Mouse (Mus musculus) adipocyte (in vitro differentiated cells): ENCODE measurements at regions not wholly inside any gene's neighbourhood (a gene's known extent, or its start where the extent isn't known, plus 50 kb on each side); places are given as distances from the start of the nearest gene placed in this dataset.
A peak's percentile ranks its signal among the peaks of the same experiment; 100 is the strongest.
"Not testable (repeated sequence)": the region's sequence is repeated elsewhere in the genome, so short reads cannot be mapped to it uniquely, and the experiment has no call there.

Source experiments
- DNase-seq: peaks from one replicate; pipeline ENCODE4 v3.0.0-alpha.2; 2016; ENCODE audit warnings: low spot score

DNA sequence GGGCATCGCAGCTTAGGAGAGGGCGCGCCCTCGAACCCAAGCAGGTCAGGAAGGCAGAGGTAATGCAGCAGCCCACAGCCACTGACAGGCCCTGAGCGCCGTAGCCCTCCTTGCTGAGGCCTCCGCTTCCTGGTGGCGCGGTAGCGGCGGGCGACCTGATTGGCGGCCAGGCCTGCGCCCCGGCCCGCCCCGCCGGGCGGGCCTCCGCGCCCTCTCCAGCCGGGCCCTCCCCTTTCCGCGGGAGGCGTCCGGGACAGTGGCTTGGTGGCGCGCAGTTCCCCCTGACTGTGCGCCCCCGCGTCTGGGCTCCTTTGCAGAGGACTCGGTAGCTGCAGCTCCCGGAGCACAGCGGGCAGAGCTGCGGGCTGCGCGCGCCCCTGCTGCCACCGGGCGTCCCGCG is 242.1 kb downstream of the Gm21863 start:
- DNase-seq, result peak; percentile 38

DNA sequence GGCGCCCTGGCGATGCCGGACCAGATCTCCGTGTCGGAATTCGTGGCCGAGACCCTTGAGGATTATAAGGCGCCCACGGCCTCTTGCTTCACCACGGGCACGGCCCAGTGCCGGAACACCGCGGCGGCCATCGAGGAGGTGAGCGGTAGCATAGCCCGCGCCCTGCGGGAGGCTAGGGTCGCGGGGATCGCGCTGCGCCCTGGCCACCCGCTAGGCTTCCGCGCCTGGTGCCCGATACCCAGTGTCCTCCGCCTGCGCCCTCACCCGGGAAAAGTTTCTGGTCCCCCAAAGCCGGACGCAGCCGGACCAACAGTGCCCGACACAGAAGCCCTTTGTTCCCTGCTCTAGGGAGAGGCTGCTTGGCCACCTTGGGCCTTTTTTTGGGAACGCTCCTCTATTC is 242.6 kb downstream of the Gm21863 start:
- DNase-seq, result peak; percentile 10

DNA sequence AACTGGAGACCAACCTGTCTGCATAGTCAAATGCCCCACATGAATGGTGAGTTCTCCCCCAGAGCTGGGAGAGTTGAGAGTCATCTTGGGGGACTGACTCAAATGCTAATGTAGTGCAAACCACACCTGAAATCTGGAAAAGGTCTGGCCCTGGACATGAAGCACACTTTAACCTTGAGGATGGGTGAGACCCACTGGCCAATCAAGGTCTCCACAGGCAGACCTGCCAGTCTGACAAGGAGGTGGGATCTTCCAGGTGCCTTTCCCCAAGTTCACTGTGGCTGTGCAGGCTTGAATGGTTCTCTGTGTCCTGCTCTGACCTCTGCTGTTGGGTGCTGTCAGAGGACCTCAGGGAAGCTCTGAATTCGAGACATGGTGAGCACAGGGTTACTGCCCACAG is 269.6 kb downstream of the Gm21863 start:
- DNase-seq, result not testable (repeated sequence)

DNA sequence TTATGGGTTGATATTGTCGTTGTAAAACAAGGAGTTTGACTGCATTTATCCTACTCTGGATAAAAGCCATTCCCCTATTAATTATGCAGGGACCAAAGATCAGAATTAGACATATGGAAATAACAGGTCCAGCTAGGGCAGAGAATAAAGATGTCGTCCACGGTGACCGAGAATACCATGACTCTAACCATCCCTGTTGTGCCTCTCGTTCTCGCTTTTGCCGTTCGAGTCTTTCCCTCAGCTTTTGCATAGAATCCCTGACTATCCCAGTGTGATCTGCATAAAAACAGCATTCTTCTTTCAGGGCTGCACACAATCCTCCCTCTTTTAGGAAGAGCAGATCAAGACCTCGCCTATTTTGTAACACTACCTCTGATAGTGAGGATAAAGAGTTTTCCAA is 272.5 kb downstream of the Gm21863 start:
- not testable (repeated sequence) for DNase-seq

DNA sequence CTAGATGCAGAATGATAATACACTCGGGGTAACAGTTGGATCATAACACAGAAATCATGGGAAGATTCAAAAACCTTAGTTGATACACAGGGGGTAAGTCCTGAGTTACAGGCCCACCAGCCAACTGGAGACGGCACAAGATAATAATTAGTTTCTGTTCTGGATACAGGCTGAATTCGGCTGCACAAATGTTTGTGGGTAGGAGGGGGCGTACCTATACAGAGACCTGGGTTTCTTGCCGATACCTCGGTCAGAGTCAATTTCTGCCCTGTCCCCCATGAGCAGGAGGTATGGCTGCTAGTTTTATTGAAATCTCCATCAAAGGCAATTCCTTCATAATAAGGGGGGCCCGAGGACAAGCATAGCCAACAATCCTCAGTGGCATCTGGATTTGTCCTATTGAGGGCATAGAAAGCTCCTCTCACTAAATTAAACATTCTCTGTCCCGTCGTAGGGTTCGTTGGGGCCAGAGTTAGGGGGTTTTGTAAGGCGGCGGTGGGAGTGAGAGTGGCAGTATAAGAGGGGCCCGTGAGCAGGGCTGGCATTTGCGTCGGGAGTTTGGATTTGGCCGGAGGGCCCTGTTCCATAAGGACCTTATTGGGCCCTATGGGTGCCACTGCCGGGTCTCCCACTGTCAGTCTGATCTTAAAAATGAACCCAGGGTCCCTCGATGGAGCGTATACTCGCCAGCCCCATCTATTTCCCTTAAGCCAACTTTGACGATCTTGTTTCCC is 273.3 kb downstream of the Gm21863 start:
- not testable (repeated sequence) for DNase-seq

DNA sequence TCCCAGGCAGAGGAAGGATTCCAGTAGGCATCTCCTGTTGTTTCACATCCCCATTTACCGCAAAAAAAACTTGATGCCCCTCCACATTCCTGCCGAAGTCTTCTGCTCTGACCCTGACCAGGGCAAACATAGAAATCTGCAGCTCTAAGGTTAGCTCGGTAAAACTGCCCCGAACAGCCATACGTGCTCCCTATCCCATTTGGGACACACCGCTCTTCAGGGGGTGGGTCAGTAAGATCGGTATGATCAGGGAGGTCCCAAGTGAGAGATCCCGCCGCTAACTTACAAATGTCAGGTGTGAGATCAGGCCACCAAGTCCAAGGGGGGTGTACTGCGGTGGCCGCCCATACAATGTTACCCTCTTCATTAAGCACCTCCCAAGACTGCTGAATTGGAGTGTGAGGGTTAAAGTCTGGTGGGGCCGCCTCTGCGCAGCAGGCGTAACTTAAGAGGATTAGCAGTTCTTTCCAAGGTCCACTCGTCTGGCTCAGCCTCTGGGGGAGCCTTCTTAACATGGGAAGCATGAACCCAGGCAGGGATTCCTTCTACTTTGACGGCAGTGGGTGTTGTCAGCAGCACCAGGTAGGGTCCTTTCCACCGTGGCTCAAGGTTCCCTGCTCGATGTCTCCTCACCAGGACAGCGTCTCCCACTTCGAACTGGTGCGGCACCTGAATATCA is 274.2 kb downstream of the Gm21863 start:
- not testable (repeated sequence) for DNase-seq

DNA sequence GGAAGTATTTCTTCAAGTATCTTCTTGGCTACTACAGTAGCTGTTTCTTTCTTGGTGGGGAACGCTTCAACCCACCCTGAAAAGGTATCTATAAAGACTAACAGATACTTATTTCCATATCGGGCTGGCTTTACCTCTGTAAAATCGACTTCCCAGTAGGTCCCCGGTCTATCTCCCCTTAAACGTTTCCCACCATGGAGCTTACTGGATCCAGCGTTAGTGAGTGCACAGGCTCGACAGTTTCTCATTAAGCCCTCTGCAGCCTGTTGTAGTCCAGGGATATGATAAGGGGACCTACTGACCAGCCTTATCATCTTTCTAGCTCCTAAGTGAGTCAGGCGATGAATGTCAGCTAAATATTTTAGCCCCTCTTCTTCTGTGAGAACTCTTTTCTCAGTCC is 275.1 kb downstream of the Gm21863 start:
- DNase-seq, result not testable (repeated sequence)

DNA sequence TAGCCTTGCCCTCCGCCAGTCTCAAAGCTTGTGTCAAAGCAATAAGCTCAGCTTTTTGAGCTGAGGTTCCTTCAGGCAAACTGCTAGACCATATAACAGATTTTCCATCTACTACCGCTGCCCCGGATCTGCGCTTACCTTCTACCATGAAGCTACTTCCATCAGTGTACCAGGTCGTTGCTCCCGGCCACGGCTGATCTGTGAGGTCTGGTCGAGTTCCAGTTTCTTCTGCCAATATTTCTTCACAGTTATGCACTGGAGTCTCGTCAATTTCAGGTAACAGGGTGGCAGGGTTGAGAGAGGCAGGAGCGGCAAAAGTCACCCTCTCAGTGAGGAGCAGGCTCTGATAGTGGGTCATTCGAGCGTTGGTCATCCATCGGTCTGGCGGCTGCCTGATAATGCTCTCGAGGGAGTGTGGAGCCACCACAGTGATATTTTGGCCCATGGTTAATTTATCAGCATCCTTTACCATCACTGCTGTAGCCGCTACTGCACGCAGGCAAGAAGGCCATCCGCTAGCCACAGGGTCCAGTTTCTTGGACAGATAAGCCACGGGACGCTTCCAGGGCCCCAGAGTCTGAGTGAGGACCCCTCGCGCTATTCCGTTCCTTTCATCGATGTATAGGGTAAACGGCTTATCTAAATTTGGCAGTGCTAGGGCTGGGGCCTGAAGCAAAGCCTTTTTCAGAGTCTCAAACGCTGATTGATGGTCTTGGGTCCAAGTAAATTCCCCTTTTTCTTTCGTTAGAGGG is 276.0 kb downstream of the Gm21863 start:
- no peak for DNase-seq

DNA sequence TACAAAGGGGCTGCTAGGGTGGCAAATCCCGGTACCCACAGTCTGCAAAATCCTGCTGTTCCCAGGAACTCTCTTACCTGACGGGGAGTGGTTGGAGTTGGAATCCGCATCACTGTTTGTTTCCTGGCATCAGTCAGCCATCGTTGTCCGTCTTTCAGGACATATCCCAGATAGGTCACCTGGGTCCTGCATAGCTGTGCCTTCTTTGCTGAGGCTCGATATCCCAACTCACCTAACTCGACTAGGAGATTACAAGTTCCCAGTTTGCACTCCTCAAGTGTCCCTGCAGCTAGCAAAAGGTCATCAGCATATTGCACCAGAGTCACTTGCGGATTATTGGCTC is 276.6 kb downstream of the Gm21863 start:
- no peak for DNase-seq

DNA sequence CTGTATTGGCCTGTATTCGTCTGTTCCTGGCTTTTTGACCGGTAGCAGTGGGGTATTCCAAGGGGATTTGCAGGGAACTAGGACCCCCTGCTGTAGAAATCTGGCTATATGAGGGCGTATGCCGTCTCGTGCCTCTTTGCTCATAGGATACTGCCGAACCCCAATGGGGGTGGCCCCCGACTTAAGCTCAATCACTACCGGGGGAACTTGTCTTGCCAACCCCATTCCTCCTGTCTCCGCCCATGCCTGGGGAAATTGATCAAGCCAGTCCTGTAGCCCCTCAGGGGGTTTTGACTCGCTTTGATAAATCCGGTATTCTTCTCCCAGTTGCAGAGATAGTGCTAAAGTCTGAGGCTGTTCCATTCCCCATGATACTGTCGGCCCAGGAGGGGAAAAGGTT is 277.2 kb downstream of the Gm21863 start:
- DNase-seq, result no peak

DNA sequence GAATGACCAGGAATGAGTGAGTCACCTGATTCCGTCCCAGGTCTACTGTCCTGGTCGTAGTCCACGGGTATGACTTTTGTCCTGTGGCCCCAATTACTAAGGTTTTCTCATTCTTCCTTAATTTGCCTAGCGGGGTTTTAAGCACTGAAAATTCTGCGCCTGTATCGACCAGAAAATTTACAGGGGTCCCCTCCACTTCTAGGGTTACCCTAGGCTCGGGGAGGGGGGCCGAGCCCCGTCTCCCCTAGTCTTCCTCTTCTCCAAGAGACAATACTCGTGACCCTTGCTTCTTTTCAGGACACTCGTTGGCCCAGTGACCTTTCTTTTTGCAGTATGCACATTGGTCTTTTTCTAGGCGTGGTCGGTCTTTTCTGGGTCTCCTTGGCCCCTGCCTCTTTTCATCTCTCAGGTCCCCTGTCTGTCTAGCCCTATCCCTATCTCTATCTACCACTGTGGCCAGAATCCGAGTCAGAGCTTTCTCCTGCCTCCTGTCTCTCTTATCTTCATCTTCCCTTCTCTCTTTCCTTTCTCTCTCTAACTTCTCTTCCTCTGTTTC is 277.8 kb downstream of the Gm21863 start:
- no peak for DNase-seq

DNA sequence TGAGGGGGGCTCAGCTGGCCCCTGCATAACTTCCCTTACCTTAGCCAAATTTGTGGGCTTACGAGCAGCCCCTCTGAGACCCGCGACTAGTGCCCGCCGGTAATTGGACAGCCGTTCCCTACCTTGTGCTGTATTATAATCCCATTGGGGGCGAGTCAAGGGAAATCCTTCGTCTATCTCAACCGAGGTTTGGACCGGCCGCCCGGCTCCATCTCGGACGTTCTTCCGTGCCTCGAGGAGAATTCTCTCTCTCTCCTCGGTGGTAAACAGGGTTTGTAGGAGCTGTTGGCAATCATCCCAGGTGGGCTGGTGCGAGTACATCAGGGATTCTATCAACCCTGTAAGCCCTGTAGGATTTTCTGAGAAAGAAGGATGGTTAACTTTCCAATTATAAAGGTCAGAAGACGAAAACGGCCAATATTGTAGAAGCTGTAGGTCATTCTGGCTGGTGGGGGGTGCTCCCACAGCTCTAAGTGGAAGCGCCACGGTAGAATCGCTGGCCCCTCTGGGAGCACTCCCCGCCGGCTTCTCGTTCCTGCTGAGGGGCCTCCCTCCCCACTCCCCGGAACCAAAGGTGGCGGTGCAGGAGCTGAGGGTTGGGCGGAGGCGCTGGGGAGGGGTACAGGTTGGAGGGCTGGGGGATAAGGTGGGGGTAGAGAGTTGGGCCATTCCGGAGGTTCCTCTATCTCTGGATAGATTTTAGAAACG is 278.6 kb downstream of the Gm21863 start:
- no peak for DNase-seq

DNA sequence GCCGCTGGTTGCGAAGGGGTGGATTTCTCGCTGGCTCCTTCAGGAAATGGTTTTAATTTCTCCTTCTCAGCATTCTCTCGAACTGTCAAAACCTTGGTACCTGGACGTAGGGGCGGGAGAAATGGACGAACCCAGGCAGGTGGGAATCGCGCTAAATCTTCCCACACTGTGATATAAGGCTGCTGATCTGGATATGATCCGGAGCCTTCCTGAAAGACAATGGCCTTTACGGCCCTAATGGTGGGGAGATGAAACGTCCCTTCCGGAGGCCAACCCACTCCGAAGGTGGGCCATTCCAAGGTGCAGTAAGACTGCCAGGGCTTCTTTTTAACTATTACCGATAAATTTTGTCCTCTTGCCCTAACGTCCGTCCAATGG is 279.1 kb downstream of the Gm21863 start:
- DNase-seq, result no peak

DNA sequence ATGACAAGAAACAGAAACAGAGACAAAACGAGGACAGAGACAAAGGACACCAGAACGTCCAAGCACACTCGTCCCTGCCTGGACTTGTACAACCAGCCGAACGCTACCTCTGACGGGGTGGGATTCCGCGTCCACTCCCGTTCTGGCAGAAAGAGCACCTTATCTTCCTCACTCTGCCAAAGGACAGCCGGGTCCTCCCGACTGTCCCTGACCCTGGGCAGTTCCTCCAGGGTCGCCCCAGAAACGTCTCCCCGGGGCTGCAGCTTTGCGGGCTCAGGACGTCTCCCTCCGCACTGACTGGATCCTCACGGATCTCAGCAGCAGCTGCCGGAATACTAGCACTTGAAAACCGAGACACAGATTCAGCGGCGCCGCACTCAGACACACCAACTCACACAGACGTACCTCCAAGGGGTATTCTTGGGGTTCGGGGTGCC is 279.6 kb downstream of the Gm21863 start:
- DNase-seq, result no peak
